Mouse (Mus musculus): Measurements from ENCODE around the gene Mcrs1.
"Not testable (repeated sequence)": the region's sequence is repeated elsewhere in the genome, so short reads cannot be mapped to it uniquely, and the experiment has no call there.

DNA sequence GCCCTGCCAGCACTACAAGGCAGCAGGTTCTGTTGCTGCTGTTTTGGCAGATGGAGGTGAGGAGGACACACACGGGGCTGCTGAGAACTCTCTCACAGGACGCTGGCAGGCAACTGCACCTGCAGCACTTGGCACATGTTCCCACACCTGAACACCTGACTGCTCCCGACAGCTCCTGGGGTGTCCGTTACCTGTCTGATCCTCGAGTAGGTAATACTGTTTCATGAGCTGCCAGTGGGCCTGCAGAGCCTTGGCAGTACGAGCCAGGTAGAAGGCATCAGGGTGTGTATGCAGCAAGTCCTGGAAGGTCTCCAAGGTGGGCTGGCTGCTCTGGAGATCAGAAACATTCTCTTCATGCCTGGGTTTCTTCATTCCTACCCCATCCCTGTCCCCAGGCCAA is 5.0 kb downstream of the Mcrs1 start:
- not testable (repeated sequence) for TF ChIP-seq CTCF (IDR thresholded peaks at IDR 0.05; ENCODE audit: control insufficient read depth, insufficient read depth, low read length); POLR2A (IDR thresholded peaks at IDR 0.05; ENCODE audit: borderline replicate concordance, control insufficient read depth, low read depth, low read length)

All from bone marrow, adult 2 months (tissue).